ENCODE assay signal across 12 mouse cellular contexts in the genomic region with DNA sequence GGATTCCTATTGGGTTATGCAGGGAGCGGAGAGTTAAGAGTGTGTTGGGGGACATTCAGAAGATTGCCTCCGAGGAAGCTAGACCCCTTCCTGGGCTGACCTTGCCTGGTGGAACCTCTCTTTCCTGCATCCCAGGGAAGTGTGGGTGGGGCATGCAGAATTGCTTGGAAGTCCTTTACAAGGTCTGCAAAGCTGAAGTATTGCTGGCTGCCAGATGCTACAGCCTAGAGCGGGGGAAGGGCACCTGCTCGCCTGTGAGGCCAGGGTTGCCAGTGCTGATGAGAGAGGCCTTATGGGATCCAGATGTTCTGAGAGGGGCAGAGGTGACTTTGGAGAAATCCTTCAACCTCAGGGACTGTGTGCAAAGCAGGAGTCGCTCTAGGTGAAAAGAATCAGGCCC. TPM values are rescaled to one million over a fixed set of nuclear protein-coding genes. Genes with fewer than 3 reads are reported as not detected.
DNase-seq lines count a peak whose midpoint lies in the region; ATAC-seq and TF ChIP-seq lines count a peak whose summit lies in the region.
"Had no signal": no experiment of that assay in that cellular context is flagged by ENCODE, and none has a peak within 500 bp of the region (broad histone marks: within the 10 kb centered on the region; RNA-seq: fewer than 3 reads in every experiment).

No protein-coding gene starts in this region.

- H3K4me2 ChIP-seq in CH12.LX (ENCODE audit: insufficient read depth, low read depth, poor library complexity, severe bottlenecking), result peak overlapping the region; percentile 60
- peak overlapping the region; percentile 70 for H3K4me2 ChIP-seq in forebrain, postnatal 0 days (ENCODE audit: low read depth)
- peak overlapping the region; percentile 95 for H3K4me2 ChIP-seq in midbrain, embryonic 13.5 days (replicated peaks)

- no peak; the same call in 1 of the 2 replicates for TF ChIP-seq POLR2A in CH12.LX (IDR thresholded peaks at IDR 0.05; ENCODE audit: low read depth, low read length)

- no peak for ATAC-seq in forebrain, postnatal 0 days
- ATAC-seq in midbrain, embryonic 13.5 days, result no peak
- ATAC-seq in erythroid progenitor cell, adult 5-6 weeks (replicated peaks; ENCODE audit: low FRiP score, poor library complexity, severe bottlenecking), result no peak

- H3K27ac ChIP-seq in CH12.LX (ENCODE audit: insufficient read depth, low read depth), result peak overlapping the region; percentile 74; the same call in 1 of the 2 replicates
- H3K27ac ChIP-seq in forebrain, postnatal 0 days (ENCODE audit: low read depth, low read length), result no peak overlapping the region
- H3K27ac ChIP-seq in midbrain, embryonic 13.5 days, result no peak overlapping the region
- H3K27ac ChIP-seq: heart, embryonic 10.5 days had no signal

- no peak for TF ChIP-seq RAD21 in CH12.LX (IDR thresholded peaks at IDR 0.05; ENCODE audit: low read depth, low read length)

- H3K9me3 ChIP-seq in CH12.LX (replicated peaks; ENCODE audit: low read length), result peaks cover 12% of the 10 kb centered on the region
- no peaks in the 10 kb centered on the region for H3K9me3 ChIP-seq in forebrain, postnatal 0 days (ENCODE audit: low read length)
- H3K9me3 ChIP-seq in midbrain, embryonic 13.5 days, result no peaks in the 10 kb centered on the region
- H3K9me3 ChIP-seq: heart, embryonic 10.5 days had no signal

- no peaks in the 10 kb centered on the region for H3K36me3 ChIP-seq in CH12.LX (replicated peaks in 1 of 2; ENCODE audit: control insufficient read depth in 1 of 2, insufficient read depth in 1 of 2, low read length in 1 of 2)
- H3K36me3 ChIP-seq in forebrain, postnatal 0 days (ENCODE audit: insufficient read depth), result no peaks in the 10 kb centered on the region
- no peaks in the 10 kb centered on the region for H3K36me3 ChIP-seq in midbrain, embryonic 13.5 days
- H3K36me3 ChIP-seq: G1E; heart, embryonic 10.5 days had no signal

- in situ Hi-C loops in CH12.LX (cut with MboI; ENCODE audit: low pct_ligation_motif_present, low pct_unique_long_range_greater_than_20kb, low sequenced_read_pairs), result no loop called here

- dilution Hi-C loops in CH12.LX (cut with MboI; ENCODE audit: extremely low pct_ligation_motif_present, extremely low pct_unique_long_range_greater_than_20kb, low sequenced_read_pairs), result no loop called here

- DNase-seq in CH12.LX (ENCODE audit: extremely low read depth), result no peak
- peak; percentile 26 for DNase-seq in ZHBTc4 (ENCODE audit: low read depth, low spot score)
- DNase-seq in forebrain, postnatal 0 days, result no peak
- DNase-seq in right cerebral cortex, postnatal 14 days, result no peak
- no peak for DNase-seq in heart, adult 11 months
- no peak for DNase-seq in lung, postnatal 14 days
- DNase-seq: kidney, adult 8-10 months; thymus, postnatal 25 days had no signal

- peaks cover 19 to 63% of the 10 kb centered on the region in 2 experiments for H3K4me1 ChIP-seq in CH12.LX (ENCODE audit: control insufficient read depth in 1 of 2, insufficient read depth in 2 of 2)
- H3K4me1 ChIP-seq in forebrain, postnatal 0 days (ENCODE audit: insufficient read depth), result peaks cover 13% of the 10 kb centered on the region; the same call in 1 of the 2 replicates
- peaks cover 69% of the 10 kb centered on the region for H3K4me1 ChIP-seq in midbrain, embryonic 13.5 days (replicated peaks)

- no peak for TF ChIP-seq CTCF in CH12.LX (conservative IDR thresholded peaks at IDR 0.05 in 1 of 2, IDR thresholded peaks at IDR 0.05 in 1 of 2; ENCODE audit: low read depth in 2 of 2, low read length in 2 of 2)
- TF ChIP-seq CTCF in forebrain, postnatal 0 days (IDR thresholded peaks at IDR 0.05; ENCODE audit: low read depth), result no peak

- peak overlapping the region; percentile 9 to 63 (median 51) for H3K4me3 ChIP-seq in CH12.LX (replicated peaks in 1 of 3; ENCODE audit: low read depth in 2 of 3, low read length in 2 of 3, poor library complexity in 1 of 3)
- H3K4me3 ChIP-seq in forebrain, postnatal 0 days (ENCODE audit: low read depth, low read length), result peak overlapping the region; percentile 54
- H3K4me3 ChIP-seq in midbrain, embryonic 13.5 days (replicated peaks), result 0 out of 2 replicates have a peak overlapping the region, but pooled peaks have one; percentile 79

- peak overlapping the region; percentile 43 for H3K9ac ChIP-seq in CH12.LX (ENCODE audit: insufficient read depth, low read depth)
- peak overlapping the region; percentile 10; the same call in 1 of the 2 replicates for H3K9ac ChIP-seq in forebrain, postnatal 0 days
- H3K9ac ChIP-seq in midbrain, embryonic 13.5 days (replicated peaks), result no peak overlapping the region; the same call in 1 of the 2 replicates

- 72% methylated on average over 5 of the region's 5 CpGs for WGBS in forebrain, postnatal 0 days
- 58% methylated on average over 5 of the region's 5 CpGs for WGBS in midbrain, embryonic 13.5 days

- TF ChIP-seq EP300 in CH12.LX (IDR thresholded peaks at IDR 0.05; ENCODE audit: low read length), result no peak

- H3K27me3 ChIP-seq in CH12.LX (replicated peaks), result no peaks in the 10 kb centered on the region
- H3K27me3 ChIP-seq in forebrain, postnatal 0 days (ENCODE audit: insufficient read depth, low read length), result no peaks in the 10 kb centered on the region
- peaks cover 28% of the 10 kb centered on the region for H3K27me3 ChIP-seq in midbrain, embryonic 13.5 days

- H3K79me2 ChIP-seq in CH12.LX (replicated peaks; ENCODE audit: control insufficient read depth, extremely low read depth, insufficient read depth, poor library complexity, severe bottlenecking), result peaks cover 18% of the 10 kb centered on the region

TF ChIP-seq in CH12.LX, 34 proteins besides CTCF, POLR2A, EP300 and RAD21:
- TF ChIP-seq E2F4 (IDR thresholded peaks at IDR 0.05; ENCODE audit: insufficient replicate concordance, low read depth, low read length), result no peak
- TF ChIP-seq SIN3A (IDR thresholded peaks at IDR 0.05; ENCODE audit: low read length), result peak; percentile 37; the same call in 1 of the 2 replicates
- TF ChIP-seq TBP (conservative IDR thresholded peaks at IDR 0.05; ENCODE audit: low read depth, low read length), result no peak
- TF ChIP-seq TCF12 (IDR thresholded peaks at IDR 0.05; ENCODE audit: low read depth, low read length), result peak; percentile 61; the same call in 1 of the 2 replicates
- TF ChIP-seq CHD2 (IDR thresholded peaks at IDR 0.05; ENCODE audit: low read length), result peak; percentile 81
- no peak for TF ChIP-seq ZKSCAN1 (IDR thresholded peaks at IDR 0.05; ENCODE audit: borderline replicate concordance, low read depth, low read length)
- TF ChIP-seq POLR2AphosphoS2 (IDR thresholded peaks at IDR 0.05; ENCODE audit: low read depth, low read length), result no peak
- no peak for TF ChIP-seq MAX (IDR thresholded peaks at IDR 0.05; ENCODE audit: low read length)
- no peak for TF ChIP-seq KAT2A (IDR thresholded peaks at IDR 0.05; ENCODE audit: insufficient replicate concordance, low read length)
- TF ChIP-seq CHD1 (IDR thresholded peaks at IDR 0.05; ENCODE audit: low read depth, low read length), result no peak
- TF ChIP-seq ETS1 (conservative IDR thresholded peaks at IDR 0.05; ENCODE audit: low read depth, low read length), result no peak
- no peak for TF ChIP-seq ZMIZ1 (IDR thresholded peaks at IDR 0.05; ENCODE audit: low read depth, low read length)
- 0 out of 2 replicates have a peak, but pooled peaks have one; percentile 31 for TF ChIP-seq MXI1 (IDR thresholded peaks at IDR 0.05; ENCODE audit: low read depth, low read length)

RNA-seq across cellular contexts. Expression of gene Igsf9b, which starts 2.5 kb away (rescaled TPM):
- total RNA-seq in CH12.LX (2012; rRNA removed), result 7.4 and 12.4 TPM in 2 replicates
- total RNA-seq in CH12.LX (2014; rRNA removed), result 1.8 and 2.0 TPM in 2 replicates
- 4.5 and 5.2 TPM in 2 replicates for polyA plus RNA-seq in CH12.LX (2012; ENCODE audit: insufficient read length, low read depth)
- 22.5 and 30.8 TPM in 2 replicates for total RNA-seq in forebrain, postnatal 0 days (2014; rRNA removed)
- polyA plus RNA-seq in forebrain, postnatal 0 days (2015; fragmentation: Nextera tagmentation; extraction: Ambion mirVana), result 5.6 and 11.8 TPM in 2 replicates
- 11.3 and 12.6 TPM in 2 replicates for polyA plus RNA-seq in midbrain, embryonic 13.5 days (2015; fragmentation: Nextera tagmentation; extraction: Ambion mirVana)
- total RNA-seq in erythroid progenitor cell, adult 5-6 weeks (2015; ENCODE audit: low replicate concordance), result not detected in 2 replicates
- total RNA-seq in erythroid progenitor cell, adult 5-6 weeks (2017; ENCODE audit: low replicate concordance), result not detected in 2 replicates
- polyA plus RNA-seq: G1E had no signal
